Mouse (Mus musculus): ENCODE measurements around the gene Atic. TPM values are rescaled to one million over a fixed set of nuclear protein-coding genes. Genes with fewer than 3 reads are reported as not detected.

Gene Atic
- total RNA-seq (2015) (45.4 and 47.9 TPM in 2 replicates), total RNA-seq (2017) (113 and 115 TPM in 2 replicates)

- peak; percentile 97 for ATAC-seq (ENCODE audit: poor library complexity, severe bottlenecking)
These were observed at the start of gene Atic for GRCm38 (mm10) chr1:71556688-71557612. Atic (plus strand) TSS chr1:71557150.

GRCm38 (mm10) chr1:71507251-71507650, 49.7 kb upstream of the Atic start:
- no peak for ATAC-seq (ENCODE audit: poor library complexity, severe bottlenecking)

GRCm38 (mm10) chr1:71515041-71515440, 41.9 kb upstream of the Atic start:
- ATAC-seq (ENCODE audit: poor library complexity, severe bottlenecking) = no peak

GRCm38 (mm10) chr1:71528808-71529648, 27.9 kb upstream of the Atic start:
- ATAC-seq (ENCODE audit: poor library complexity, severe bottlenecking) = no peak

- ATAC-seq (ENCODE audit: poor library complexity, severe bottlenecking) = no peak
These were observed 26.2 kb upstream of the Atic start for GRCm38 (mm10) chr1:71530779-71531178.

GRCm38 (mm10) chr1:71531653-71532052, 25.3 kb upstream of the Atic start:
- peak; percentile 59 for ATAC-seq (ENCODE audit: poor library complexity, severe bottlenecking)

- ATAC-seq (ENCODE audit: poor library complexity, severe bottlenecking) = no peak
These were observed 17.3 kb upstream of the Atic start for GRCm38 (mm10) chr1:71539641-71540040.

GRCm38 (mm10) chr1:71540437-71540836, 16.5 kb upstream of the Atic start:
- ATAC-seq (ENCODE audit: poor library complexity, severe bottlenecking) = no peak

GRCm38 (mm10) chr1:71550626-71551195, 6.2 kb upstream of the Atic start:
- no peak for ATAC-seq (ENCODE audit: poor library complexity, severe bottlenecking)

- ATAC-seq (ENCODE audit: poor library complexity, severe bottlenecking) = no peak
These were observed 3.7 kb downstream of the Atic start for GRCm38 (mm10) chr1:71560626-71561025.

GRCm38 (mm10) chr1:71564291-71564690, 7.3 kb downstream of the Atic start:
- ATAC-seq (ENCODE audit: poor library complexity, severe bottlenecking) = no peak

GRCm38 (mm10) chr1:71567884-71568605, 11.1 kb downstream of the Atic start:
- 0 out of 2 replicates have a peak, but pooled peaks have one; percentile 17 for ATAC-seq (ENCODE audit: poor library complexity, severe bottlenecking)

GRCm38 (mm10) chr1:71570116-71570515, 13.2 kb downstream of the Atic start:
- peak; percentile 75 for ATAC-seq (ENCODE audit: poor library complexity, severe bottlenecking)

GRCm38 (mm10) chr1:71575987-71576386, 19.0 kb downstream of the Atic start:
- ATAC-seq (ENCODE audit: poor library complexity, severe bottlenecking) = peak; percentile 56

GRCm38 (mm10) chr1:71576837-71577236, 19.9 kb downstream of the Atic start:
- peak; percentile 31; the same call in 1 of the 2 replicates for ATAC-seq (ENCODE audit: poor library complexity, severe bottlenecking)

GRCm38 (mm10) chr1:71579526-71579925, 22.6 kb downstream of the Atic start:
- ATAC-seq (ENCODE audit: poor library complexity, severe bottlenecking) = no peak

GRCm38 (mm10) chr1:71580408-71580807, 23.5 kb downstream of the Atic start:
- ATAC-seq (ENCODE audit: poor library complexity, severe bottlenecking) = no peak

GRCm38 (mm10) chr1:71583302-71583701, 26.4 kb downstream of the Atic start:
- 0 out of 2 replicates have a peak, but pooled peaks have one; percentile 14 for ATAC-seq (ENCODE audit: poor library complexity, severe bottlenecking)

- ATAC-seq (ENCODE audit: poor library complexity, severe bottlenecking) = no peak
These were observed 26.9 kb downstream of the Atic start for GRCm38 (mm10) chr1:71583900-71584299.

GRCm38 (mm10) chr1:71586658-71587057, 29.7 kb downstream of the Atic start:
- no peak for ATAC-seq (ENCODE audit: poor library complexity, severe bottlenecking)
